Mouse (Mus musculus) myocyte (in vitro differentiated cells): ENCODE measurements around the gene Pde1b. TPM values are rescaled to one million over a fixed set of nuclear protein-coding genes. Genes with fewer than 3 reads are reported as not detected.

ENCODE experiments used
- H3K27me3 ChIP-seq: one replicate; pipeline ENCODE4 v1.6.1; 2011; ENCODE audit not compliant: control insufficient read depth, insufficient read depth, insufficient read length
- H3K36me3 ChIP-seq: one replicate; pipeline ENCODE4 v1.6.1; 2011; ENCODE audit not compliant: control insufficient read depth, insufficient read depth
- H3K4me2 ChIP-seq: one replicate; pipeline ENCODE4 v1.6.1; 2011; ENCODE audit warnings: low read depth, control low read depth
- H3K4me3 ChIP-seq: one replicate; pipeline ENCODE4 v1.5.1; 2011; ENCODE audit warnings: mild to moderate bottlenecking, control low read depth, moderate library complexity
- H3K79me2 ChIP-seq: one replicate; pipeline ENCODE4 v1.6.1; 2011; ENCODE audit not compliant: control insufficient read depth, insufficient read depth
- H3ac ChIP-seq: one replicate; pipeline ENCODE4 v1.6.1; 2011; ENCODE audit not compliant: control insufficient read depth, insufficient read length
- CEBPB ChIP-seq: IDR thresholded peaks from 2 replicates; pipeline ENCODE4 v1.6.1; 2011; ENCODE audit warnings: mild to moderate bottlenecking, moderate library complexity; ENCODE audit not compliant: poor library complexity, insufficient read depth, severe bottlenecking
- E2F4 ChIP-seq: IDR thresholded peaks from one replicate; pipeline ENCODE4 v1.6.1; 2011; ENCODE audit warnings: mild to moderate bottlenecking, control low read depth, moderate library complexity; ENCODE audit not compliant: insufficient read depth
- MAX ChIP-seq: IDR thresholded peaks from one replicate; pipeline ENCODE4 v1.6.1; 2011; ENCODE audit warnings: low read depth, mild to moderate bottlenecking, control low read depth
- MYOD1 ChIP-seq, 3 experiments: IDR thresholded peaks; one replicate each; pipeline ENCODE4 v1.6.1; 2011; ENCODE audit warnings: control low read depth in 2 of 3, low read depth in 2 of 3, mild to moderate bottlenecking in 2 of 3, moderate library complexity in 1 of 3; ENCODE audit not compliant: insufficient read length in 2 of 3, control insufficient read depth in 1 of 3
- MYOG ChIP-seq, 3 experiments: IDR thresholded peaks; one replicate each; pipeline ENCODE4 v1.6.1; 2011; ENCODE audit warnings: control low read depth in 2 of 3, low read depth in 2 of 3, mild to moderate bottlenecking in 2 of 3; ENCODE audit not compliant: insufficient read length in 2 of 3, control insufficient read depth in 1 of 3, insufficient read depth in 1 of 3
- POLR2A ChIP-seq: IDR thresholded peaks from one replicate; pipeline ENCODE4 v1.6.1; 2011; ENCODE audit warnings: low read depth, mild to moderate bottlenecking, control low read depth, moderate library complexity; ENCODE audit not compliant: insufficient read length
- POLR2AphosphoS2 ChIP-seq: IDR thresholded peaks from one replicate; pipeline ENCODE4 v1.6.1; 2011; ENCODE audit warnings: low read depth, control low read depth; ENCODE audit not compliant: insufficient read length
- REST ChIP-seq: IDR thresholded peaks from one replicate; pipeline ENCODE4 v1.6.1; 2011; ENCODE audit warnings: mild to moderate bottlenecking, control low read depth, moderate library complexity; ENCODE audit not compliant: insufficient read depth, insufficient read length
- SRF ChIP-seq: IDR thresholded peaks from one replicate; pipeline ENCODE4 v1.6.1; 2011; ENCODE audit warnings: low read depth; ENCODE audit not compliant: control insufficient read depth, insufficient read length
- TCF12 ChIP-seq: IDR thresholded peaks from one replicate; pipeline ENCODE4 v1.6.1; 2011; ENCODE audit warnings: mild to moderate bottlenecking, control low read depth; ENCODE audit not compliant: poor library complexity, insufficient read depth, severe bottlenecking
- TCF3 ChIP-seq: IDR thresholded peaks from one replicate; pipeline ENCODE4 v1.6.1; 2011; ENCODE audit warnings: low read depth, control low read depth; ENCODE audit not compliant: insufficient read length
- USF1 ChIP-seq: IDR thresholded peaks from one replicate; pipeline ENCODE4 v1.6.1; 2011; ENCODE audit warnings: low read depth, mild to moderate bottlenecking, control low read depth, moderate library complexity
- polyA plus RNA-seq: library from polyadenylated mRNA; unstranded; fragments of >200 nt; fragmentation: generic; extraction: Trizol; gene quantifications from one replicate; pipeline ENCODE4 v1.2.1, GENCODE M21; 2012; ENCODE audit warnings: missing spikeins

The Pde1b gene
- polyA plus RNA-seq, 1 experiment = 0.83 TPM

DNA sequence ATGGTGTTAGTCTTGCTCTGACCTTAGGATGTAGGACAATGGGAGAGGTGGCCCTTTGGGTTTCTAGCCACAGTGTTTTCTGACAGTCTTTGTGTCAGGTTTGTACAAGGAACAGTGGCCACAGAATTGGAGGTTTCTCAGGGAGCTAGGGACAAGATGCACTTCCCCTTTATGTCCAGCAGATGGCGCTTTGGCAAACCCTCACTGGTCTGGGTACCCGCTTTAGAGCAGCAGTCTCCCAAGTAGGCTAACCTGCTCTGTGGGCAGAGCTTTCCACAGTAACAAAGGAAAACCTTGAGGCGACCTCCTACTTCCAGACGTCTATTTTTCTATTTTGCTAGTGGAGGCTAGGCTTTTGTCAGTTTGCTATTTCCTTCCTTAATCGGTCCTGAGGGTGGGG, 27.5 kb downstream of the Pde1b start:
- Histone ChIP-seq H3ac (no peak overlapping the region), H3K4me2 (no peak overlapping the region), H3K4me3 (no peak overlapping the region), H3K36me3 (no peaks in the 10 kb centered on the region), H3K79me2 (no peaks in the 10 kb centered on the region), H3K27me3 (peaks cover 48% of the 10 kb centered on the region)
- TF ChIP-seq MYOD1 (IDR thresholded peaks at IDR 0.05; ENCODE audit: control insufficient read depth in 1 of 3, insufficient read length in 2 of 3, low read depth in 2 of 3) (no peak), MAX (no peak), TCF12 (no peak), E2F4 (no peak), REST (no peak), USF1 (no peak), POLR2AphosphoS2 (no peak), TCF3 (no peak), SRF (no peak), MYOG (IDR thresholded peaks at IDR 0.05; ENCODE audit: control insufficient read depth in 1 of 3, insufficient read depth in 1 of 3, insufficient read length in 2 of 3, low read depth in 2 of 3) (no peak), POLR2A (no peak), CEBPB (no peak)

- no peak overlapping the region for H3K4me2 ChIP-seq
- no peak for TF ChIP-seq USF1
- no peak for TF ChIP-seq POLR2A
- no peak for TF ChIP-seq MYOG (IDR thresholded peaks at IDR 0.05; ENCODE audit: control insufficient read depth in 1 of 3, insufficient read depth in 1 of 3, insufficient read length in 2 of 3, low read depth in 2 of 3)
- no peak overlapping the region for H3ac ChIP-seq
- H3K27me3 ChIP-seq = peaks cover 66% of the 10 kb centered on the region
- no peaks in the 10 kb centered on the region for H3K79me2 ChIP-seq
- H3K4me3 ChIP-seq = no peak overlapping the region
- no peaks in the 10 kb centered on the region for H3K36me3 ChIP-seq
Measured at GRCm38 (mm10) chr15:103534054-103534620, 31.3 kb downstream of the Pde1b start.

GRCm38 (mm10) chr15:103535030-103535429, 32.2 kb downstream of the Pde1b start:
- TF ChIP-seq POLR2AphosphoS2 (no peak), MYOD1 (IDR thresholded peaks at IDR 0.05; ENCODE audit: control insufficient read depth in 1 of 3, insufficient read length in 2 of 3, low read depth in 2 of 3) (no peak), TCF12 (no peak), TCF3 (no peak), SRF (no peak), MYOG (IDR thresholded peaks at IDR 0.05; ENCODE audit: control insufficient read depth in 1 of 3, insufficient read depth in 1 of 3, insufficient read length in 2 of 3, low read depth in 2 of 3) (no peak), CEBPB (no peak), USF1 (no peak), REST (no peak), MAX (no peak)
- H3ac ChIP-seq = no peak overlapping the region
- H3K79me2 ChIP-seq = no peaks in the 10 kb centered on the region
- peaks cover 70% of the 10 kb centered on the region for H3K27me3 ChIP-seq
- H3K4me2 ChIP-seq = no peak overlapping the region
- no peaks in the 10 kb centered on the region for H3K36me3 ChIP-seq
- H3K4me3 ChIP-seq = no peak overlapping the region

DNA sequence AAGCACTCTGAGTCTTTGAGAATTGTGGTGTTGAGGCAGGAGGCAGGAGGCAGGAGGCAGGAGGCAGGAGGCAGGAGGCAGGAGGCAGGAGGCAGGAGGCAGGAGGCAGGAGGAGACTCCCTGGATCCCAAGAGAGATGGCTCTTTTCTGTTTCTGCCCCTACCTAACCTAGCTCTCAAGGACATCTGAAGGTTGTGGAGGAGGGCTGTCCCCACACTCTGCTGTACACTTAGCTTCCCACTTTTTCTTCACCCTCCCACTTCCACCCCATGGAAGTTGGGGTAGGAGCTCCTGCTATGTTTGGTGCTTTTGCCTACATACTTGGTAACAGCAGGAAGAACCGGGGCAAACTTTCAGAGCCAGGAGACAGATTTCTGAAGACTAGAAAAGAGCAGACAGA, 33.0 kb downstream of the Pde1b start:
- Histone ChIP-seq H3K36me3 (no peaks in the 10 kb centered on the region), H3K4me2 (no peak overlapping the region), H3K4me3 (no peak overlapping the region), H3ac (no peak overlapping the region), H3K27me3 (peaks cover 77% of the 10 kb centered on the region), H3K79me2 (no peaks in the 10 kb centered on the region)
- TF ChIP-seq MYOG (IDR thresholded peaks at IDR 0.05; ENCODE audit: control insufficient read depth in 1 of 3, insufficient read depth in 1 of 3, insufficient read length in 2 of 3, low read depth in 2 of 3) (no peak), POLR2AphosphoS2 (no peak), MAX (no peak), TCF3 (no peak), POLR2A (no peak), USF1 (no peak)

GRCm38 (mm10) chr15:103536456-103536855, 33.6 kb downstream of the Pde1b start:
- Histone ChIP-seq H3K4me2 (no peak overlapping the region), H3K36me3 (no peaks in the 10 kb centered on the region), H3ac (no peak overlapping the region), H3K27me3 (peaks cover 79% of the 10 kb centered on the region), H3K79me2 (no peaks in the 10 kb centered on the region), H3K4me3 (no peak overlapping the region)
- TF ChIP-seq E2F4 (no peak), USF1 (no peak)
